Mouse (Mus musculus): ENCODE measurements at regions not wholly inside any gene's neighbourhood (a gene's known extent, or its start where the extent isn't known, plus 50 kb on each side); places are given as distances from the start of the nearest gene placed in this dataset.

DNA sequence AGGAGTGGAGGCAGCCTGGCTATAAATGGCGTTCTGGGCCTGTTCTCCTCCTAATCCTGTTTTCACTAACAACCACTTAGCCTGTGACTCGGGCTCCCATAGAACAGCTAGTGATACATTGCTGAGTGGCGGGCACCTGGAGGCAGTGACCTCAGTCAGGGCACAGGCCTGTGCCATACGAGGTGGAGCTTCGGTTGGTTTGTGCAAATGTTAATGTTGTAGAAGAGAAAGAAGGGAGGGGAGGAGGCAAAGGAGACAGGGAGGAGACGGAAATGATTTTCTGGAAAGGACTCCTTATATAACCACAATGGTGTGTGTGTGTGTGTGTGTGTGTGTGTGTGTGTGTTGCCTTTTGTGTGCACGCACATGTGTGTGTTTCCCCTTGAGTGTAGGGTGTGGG lies 148.4 kb downstream of the Cd83 start:
- TF ChIP-seq CTCF (IDR thresholded peaks at IDR 0.05; ENCODE audit: low read depth) (no peak), EP300 (IDR thresholded peaks at IDR 0.05; ENCODE audit: low read depth) (no peak)
